Mouse (Mus musculus) thymus, postnatal 25 days (tissue): ENCODE results near the gene Tbx4.

Source experiments
- DNase-seq: peaks from one replicate; pipeline ENCODE4 v3.0.0; 2022

The Tbx4 gene

DNA sequence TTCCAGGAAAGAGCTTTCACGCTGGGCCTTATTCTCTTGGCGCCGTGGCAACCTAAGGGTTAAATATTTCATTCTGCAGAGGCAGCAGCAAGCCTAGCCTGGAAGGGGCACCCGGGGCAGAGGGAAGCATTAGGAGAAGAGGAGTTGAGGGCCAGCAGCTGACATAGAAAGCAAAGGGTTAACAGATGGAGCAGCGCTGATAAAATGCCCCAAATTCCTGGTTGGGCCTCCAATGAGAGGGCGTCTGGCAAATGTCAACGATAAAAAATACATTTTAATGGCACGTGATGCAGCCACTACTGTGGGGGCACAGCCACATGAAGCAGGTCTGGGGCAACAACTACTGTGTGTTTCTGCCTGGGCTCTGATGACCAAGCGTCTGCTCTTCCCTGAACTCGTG, 23.9 kb downstream of the Tbx4 start:
- DNase-seq: no peak

DNA sequence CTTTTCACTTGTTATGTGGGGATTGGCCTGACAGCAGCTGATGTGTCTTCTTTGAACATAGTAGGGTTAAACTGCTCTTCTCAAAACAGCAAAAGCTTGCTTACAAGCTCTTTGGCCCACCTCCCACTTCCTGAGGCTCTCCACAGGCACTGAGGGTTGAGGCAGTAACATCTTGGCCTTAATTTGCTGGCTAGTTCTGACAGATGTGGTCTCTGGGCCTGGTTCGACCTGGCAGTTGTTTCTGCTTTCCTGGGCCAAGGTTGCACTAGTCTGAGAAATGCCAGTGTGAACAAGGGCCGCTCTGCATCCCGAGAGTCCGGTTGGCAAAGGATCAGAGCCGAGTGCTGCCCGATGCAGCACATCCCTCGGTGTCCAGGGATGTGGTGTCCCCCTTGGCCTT, 27.3 kb downstream of the Tbx4 start:
- no peak for DNase-seq

GRCm38 (mm10) chr11:85917091-85917992, 31.1 kb downstream of the Tbx4 start:
- DNase-seq: no peak

DNA sequence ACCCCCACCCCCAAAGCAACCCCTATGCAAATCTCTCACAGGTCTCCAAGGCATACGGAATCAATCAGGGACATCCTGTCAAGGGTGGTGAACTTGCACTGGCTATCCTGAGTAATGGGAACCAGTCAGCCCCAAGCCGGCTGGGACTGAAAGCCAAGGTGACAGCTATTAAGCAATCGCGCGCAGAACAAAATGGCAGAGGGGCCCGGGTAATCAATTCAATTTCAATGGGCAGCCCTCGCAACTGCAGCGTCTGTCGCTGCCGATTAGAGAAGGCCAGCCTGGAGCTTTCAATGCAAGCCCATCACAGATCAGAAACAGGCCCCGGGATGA, 31.7 kb downstream of the Tbx4 start:
- no peak for DNase-seq

- no peak for DNase-seq
These were observed 32.2 kb downstream of the Tbx4 start for GRCm38 (mm10) chr11:85918388-85918940.

- DNase-seq: no peak
These were observed 39.1 kb downstream of the Tbx4 start for GRCm38 (mm10) chr11:85925294-85925743.

GRCm38 (mm10) chr11:85926287-85926764, 40.1 kb downstream of the Tbx4 start:
- DNase-seq: no peak

DNA sequence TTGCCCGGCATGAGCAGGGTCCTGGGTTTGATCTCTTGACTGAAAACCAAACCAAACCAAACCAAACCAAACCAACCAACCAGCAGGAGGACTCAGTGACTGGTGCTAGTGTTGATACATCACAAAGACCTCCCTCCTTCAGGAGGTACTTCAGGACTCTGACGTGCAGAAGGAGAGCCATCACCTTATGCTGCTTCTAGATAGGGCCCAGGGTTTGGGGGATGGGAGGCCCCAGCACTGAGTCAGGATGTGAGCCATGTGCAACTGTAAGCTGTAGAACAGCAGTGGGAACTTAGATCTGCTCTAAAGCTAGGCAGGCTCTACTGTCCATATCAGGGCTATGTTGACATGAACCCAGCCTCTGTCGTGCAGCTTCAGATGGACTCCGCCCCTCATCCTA, 41.9 kb downstream of the Tbx4 start:
- DNase-seq: no peak

DNA sequence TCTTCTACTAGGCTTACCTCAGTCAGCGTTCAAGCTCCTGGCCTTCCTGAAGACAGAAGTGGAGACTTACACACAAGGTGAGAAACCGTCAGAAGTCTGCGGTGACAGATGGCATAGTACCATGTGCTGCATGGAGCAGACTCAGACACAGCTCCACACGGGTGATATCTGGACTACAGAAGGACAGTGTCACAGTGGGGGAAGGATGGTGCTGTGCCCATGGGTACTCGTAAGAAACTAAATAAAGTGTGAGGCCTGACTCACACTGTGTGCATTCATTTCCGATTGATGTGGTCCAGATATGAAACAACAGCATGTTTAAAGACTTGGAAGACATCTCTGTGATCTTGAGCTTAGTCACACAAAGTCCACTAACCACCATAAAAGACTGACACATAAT, 43.4 kb downstream of the Tbx4 start:
- no peak for DNase-seq

DNA sequence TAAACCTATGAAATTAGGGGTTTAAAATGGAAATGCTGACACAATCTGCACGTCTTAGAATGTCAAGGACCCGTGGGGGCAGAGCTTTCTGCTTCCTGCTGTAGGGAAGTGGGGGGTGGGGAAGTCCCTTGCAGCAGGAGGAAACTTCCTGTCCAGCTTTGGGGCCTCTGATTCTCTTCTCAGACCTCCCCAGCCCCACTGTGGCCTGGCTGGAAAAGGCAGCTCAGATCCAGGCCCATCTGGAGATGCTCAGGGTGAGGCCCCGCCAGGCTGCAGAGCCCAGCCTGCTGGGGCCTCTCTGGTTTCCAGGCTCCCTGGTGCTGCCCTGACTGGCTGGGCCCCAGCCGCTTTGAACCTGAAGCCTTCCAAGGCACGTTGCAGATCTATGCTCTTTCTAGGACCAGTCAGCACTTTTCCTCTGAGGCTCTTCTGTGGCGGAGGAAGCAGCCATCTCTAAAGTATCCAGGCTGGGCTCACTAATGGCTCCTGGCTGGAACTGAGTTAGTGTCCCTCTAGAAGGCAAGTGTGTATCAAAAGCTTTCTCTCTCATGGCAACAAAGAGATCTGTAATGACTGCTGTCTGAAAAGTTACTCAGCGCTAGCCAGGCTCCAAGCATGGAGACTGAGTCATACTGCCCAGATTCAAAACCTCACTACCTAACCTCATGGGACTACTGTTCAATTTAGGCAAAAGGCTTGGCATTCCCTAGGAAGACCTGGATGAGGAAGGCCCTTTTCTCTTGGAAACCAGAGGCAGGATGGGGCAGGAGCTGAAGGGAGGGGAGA, 55.8 kb downstream of the Tbx4 start:
- no peak for DNase-seq

- no peak for DNase-seq
These were observed 62.5 kb downstream of the Tbx4 start for GRCm38 (mm10) chr11:85948765-85949164.

DNA sequence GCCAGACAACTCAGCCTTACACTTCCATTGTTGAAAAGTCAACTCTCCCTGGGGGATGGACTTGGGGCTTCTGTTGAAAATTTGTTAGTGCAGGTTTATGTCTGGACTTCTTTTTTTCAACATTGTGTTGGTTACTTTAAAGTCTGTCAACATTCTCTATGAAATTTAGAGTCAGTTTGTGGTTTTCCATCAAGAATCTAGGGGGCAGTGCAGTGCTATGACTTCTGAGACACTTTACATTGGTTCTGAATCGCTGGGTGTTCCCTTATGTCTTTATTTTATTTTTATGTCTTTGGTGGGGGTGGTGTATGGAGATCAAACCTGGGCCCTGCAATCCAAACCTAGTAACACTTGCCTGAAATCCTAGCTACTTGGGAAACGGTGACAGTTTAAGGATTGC, 63.5 kb downstream of the Tbx4 start:
- no peak for DNase-seq

- no peak for DNase-seq
These were observed 66.3 kb downstream of the Tbx4 start for GRCm38 (mm10) chr11:85952538-85952937.

- no peak for DNase-seq
These were observed 69.4 kb downstream of the Tbx4 start for GRCm38 (mm10) chr11:85955611-85956010.

GRCm38 (mm10) chr11:85956422-85956821, 70.2 kb downstream of the Tbx4 start:
- DNase-seq: no peak

GRCm38 (mm10) chr11:85956950-85957778, 70.9 kb downstream of the Tbx4 start:
- no peak for DNase-seq

- DNase-seq: no peak
These were observed 73.6 kb downstream of the Tbx4 start for GRCm38 (mm10) chr11:85959837-85960236.

DNA sequence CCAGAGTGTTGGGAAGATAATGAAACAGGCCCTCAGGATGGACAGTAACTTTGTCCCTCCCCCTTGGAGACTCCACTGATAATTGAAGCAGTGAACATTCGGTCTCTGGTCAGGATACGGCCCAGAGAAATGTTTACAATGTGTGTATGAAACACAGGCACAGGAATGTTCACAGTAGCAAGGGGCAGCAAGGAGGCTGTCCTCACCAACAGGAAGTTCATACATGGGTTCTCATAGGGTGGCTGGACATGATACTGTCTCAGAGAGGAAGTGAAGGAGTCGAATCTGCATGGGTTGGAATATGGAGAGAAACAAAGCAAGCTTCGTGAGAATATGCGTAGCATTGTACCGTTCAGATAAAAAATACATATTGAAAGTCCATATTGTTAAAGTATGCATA, 74.1 kb downstream of the Tbx4 start:
- no peak for DNase-seq

- no peak for DNase-seq
These were observed 75.3 kb downstream of the Tbx4 start for GRCm38 (mm10) chr11:85961498-85961897.
